Mouse (Mus musculus) forebrain, postnatal 0 days (tissue): ENCODE data around the gene Tob2. TPM values are rescaled to one million over a fixed set of nuclear protein-coding genes. Genes with fewer than 3 reads are reported as not detected.

Experiments
- ATAC-seq: fragments of 200-750 bp; cut with Nextera tagmentation; 2 replicates; pipeline ENCODE4 v1.8.0; 2017; ENCODE audit warnings: mild to moderate bottlenecking, moderate library complexity
- DNase-seq: peaks from one replicate; pipeline ENCODE4 v3.0.0-alpha.2; 2015
- H3K27ac ChIP-seq: fragments of 300-500 bp; sonication (generic); 2 replicates; pipeline ENCODE4 v1.5.1; 2014; ENCODE audit warnings: low read depth, mild to moderate bottlenecking, antibody characterized with exemption, low read length, moderate library complexity, mixed read lengths
- H3K27me3 ChIP-seq: fragments of 300-500 bp; sonication (generic); 2 replicates; pipeline ENCODE4 v1.6.1; 2014; ENCODE audit warnings: mild to moderate bottlenecking, low read length, mixed read lengths; ENCODE audit not compliant: insufficient read depth
- H3K36me3 ChIP-seq: fragments of 300-500 bp; sonication (generic); 2 replicates; pipeline ENCODE4 v1.6.1; 2014; ENCODE audit warnings: mild to moderate bottlenecking, moderate library complexity; ENCODE audit not compliant: insufficient read depth
- H3K4me1 ChIP-seq: fragments of 300-500 bp; sonication (generic); 2 replicates; pipeline ENCODE4 v1.6.1; 2014; ENCODE audit warnings: antibody characterized with exemption; ENCODE audit not compliant: insufficient read depth
- H3K4me2 ChIP-seq: fragments of 300-500 bp; sonication (generic); 2 replicates; pipeline ENCODE4 v1.6.1; 2014; ENCODE audit warnings: low read depth, mild to moderate bottlenecking, moderate library complexity
- H3K4me3 ChIP-seq: fragments of 300-500 bp; sonication (generic); 2 replicates; pipeline ENCODE4 v1.5.1; 2014; ENCODE audit warnings: low read depth, low read length, mixed read lengths
- H3K9ac ChIP-seq: fragments of 300-500 bp; sonication (generic); 2 replicates; pipeline ENCODE4 v1.6.1; 2014; ENCODE audit warnings: mild to moderate bottlenecking
- H3K9me3 ChIP-seq: fragments of 300-500 bp; sonication (generic); 2 replicates; pipeline ENCODE4 v1.6.1; 2016; ENCODE audit warnings: low read length
- CTCF ChIP-seq: sonication (generic); IDR thresholded peaks from 2 replicates; pipeline ENCODE4 v1.5.1; 2016; ENCODE audit warnings: antibody characterized with exemption, control low read depth, low read depth
- WGBS: fragments of 180-500 bp; shearing (Covaris S2); extraction: QIAGEN DNeasy Blood & Tissue Kit; methylation state at CpG from one replicate; pipeline ENCODE4 v1.1.7; 2014; 5-methylcytosine and 5-hydroxymethylcytosine counted together
- polyA plus RNA-seq: library from polyadenylated mRNA; unstranded; fragments of >200 nt; fragmentation: Nextera tagmentation; extraction: Ambion mirVana; gene quantifications from 2 replicates; pipeline ENCODE4 v1.2.1, GENCODE M21; 2015
- total RNA-seq: library from RNA; depleted of rRNA; stranded (reverse); fragments of >200 nt; gene quantifications from 2 replicates; pipeline ENCODE4 v1.2.3, GENCODE M21; 2014

Gene Tob2
- total and polyA plus RNA-seq, 2 experiments from 2014 or later, result 11.4 to 13.0 TPM

GRCm38 (mm10) chr15:81831136-81831825 lies 27.3 kb downstream of the Tob2 start:
- no peaks in the 10 kb centered on the region; the same call in 1 of the 2 replicates for H3K4me1 ChIP-seq
- H3K36me3 ChIP-seq, result peaks cover 25% of the 10 kb centered on the region
- TF ChIP-seq CTCF, result peak; percentile 95
- ATAC-seq (peak; percentile 87), DNase-seq (peak; percentile 84)
- WGBS, result 17% methylated on average over 24 of the region's 24 CpGs
- H3K4me2 ChIP-seq, result no peak overlapping the region
- no peaks in the 10 kb centered on the region for H3K27me3 ChIP-seq
- no peaks in the 10 kb centered on the region for H3K9me3 ChIP-seq
- H3K4me3 ChIP-seq, result no peak overlapping the region
- H3K9ac ChIP-seq, result peak overlapping the region; percentile 18; the same call in 1 of the 2 replicates
- no peak overlapping the region for H3K27ac ChIP-seq

- no peak for DNase-seq
- 88% methylated on average over 4 of the region's 4 CpGs for WGBS
These were observed 28.1 kb downstream of the Tob2 start for GRCm38 (mm10) chr15:81830530-81830929.

GRCm38 (mm10) chr15:81829208-81829580 lies 29.4 kb downstream of the Tob2 start:
- Histone ChIP-seq H3K36me3 (peaks cover 45% of the 10 kb centered on the region), H3K27ac (no peak overlapping the region), H3K9ac (no peak overlapping the region), H3K4me1 (no peaks in the 10 kb centered on the region), H3K9me3 (no peaks in the 10 kb centered on the region), H3K4me3 (no peak overlapping the region), H3K4me2 (no peak overlapping the region), H3K27me3 (no peaks in the 10 kb centered on the region)
- no peak for ATAC-seq
- WGBS, result 62% methylated on average over 2 of the region's 2 CpGs
- no peak for DNase-seq
- TF ChIP-seq CTCF, result no peak

More at GRCm38 (mm10) chr15:81830530-81830929, 28.1 kb downstream of the Tob2 start:
- H3K4me2 ChIP-seq, result no peak overlapping the region
- ATAC-seq, result no peak
- no peak overlapping the region for H3K27ac ChIP-seq
- H3K9ac ChIP-seq, result no peak overlapping the region
- H3K4me3 ChIP-seq, result no peak overlapping the region
- H3K9me3 ChIP-seq, result no peaks in the 10 kb centered on the region
- H3K27me3 ChIP-seq, result no peaks in the 10 kb centered on the region
- no peaks in the 10 kb centered on the region for H3K4me1 ChIP-seq
- no peak for TF ChIP-seq CTCF
- peaks cover 32% of the 10 kb centered on the region for H3K36me3 ChIP-seq

- no peak overlapping the region for H3K4me2 ChIP-seq
- no peak overlapping the region for H3K27ac ChIP-seq
- H3K9me3 ChIP-seq, result no peaks in the 10 kb centered on the region
- 88% methylated on average over 7 of the region's 7 CpGs for WGBS
- ATAC-seq, result no peak
- H3K4me1 ChIP-seq, result no peaks in the 10 kb centered on the region
- H3K4me3 ChIP-seq, result no peak overlapping the region
- no peaks in the 10 kb centered on the region for H3K27me3 ChIP-seq
- H3K36me3 ChIP-seq, result peaks cover 51% of the 10 kb centered on the region
- TF ChIP-seq CTCF, result no peak
- no peak overlapping the region for H3K9ac ChIP-seq
- DNase-seq, result no peak
These were observed 30.0 kb downstream of the Tob2 start for GRCm38 (mm10) chr15:81828426-81829207.

- 79% methylated on average over 3 of the region's 3 CpGs for WGBS
- DNase-seq (no peak), ATAC-seq (no peak)
- Histone ChIP-seq H3K4me1 (no peaks in the 10 kb centered on the region), H3K4me3 (no peak overlapping the region), H3K9me3 (no peaks in the 10 kb centered on the region), H3K4me2 (no peak overlapping the region), H3K9ac (no peak overlapping the region), H3K36me3 (peaks cover 84% of the 10 kb centered on the region), H3K27me3 (no peaks in the 10 kb centered on the region), H3K27ac (no peak overlapping the region)
- no peak for TF ChIP-seq CTCF
These were observed 33.8 kb downstream of the Tob2 start for GRCm38 (mm10) chr15:81824832-81825231.

GRCm38 (mm10) chr15:81822631-81823030 lies 36.0 kb downstream of the Tob2 start:
- no peaks in the 10 kb centered on the region for H3K9me3 ChIP-seq
- DNase-seq (no peak), ATAC-seq (no peak)
- H3K36me3 ChIP-seq, result peaks cover 89% of the 10 kb centered on the region
- H3K4me3 ChIP-seq, result no peak overlapping the region
- H3K4me2 ChIP-seq, result no peak overlapping the region
- 91% methylated on average over 3 of the region's 3 CpGs for WGBS
- H3K27me3 ChIP-seq, result no peaks in the 10 kb centered on the region
- no peak overlapping the region for H3K9ac ChIP-seq
- H3K27ac ChIP-seq, result no peak overlapping the region
- H3K4me1 ChIP-seq, result no peaks in the 10 kb centered on the region
- no peak for TF ChIP-seq CTCF

GRCm38 (mm10) chr15:81818404-81818803 lies 40.2 kb downstream of the Tob2 start:
- H3K9ac ChIP-seq, result no peak overlapping the region
- 87% methylated on average over 3 of the region's 3 CpGs for WGBS
- DNase-seq (no peak), ATAC-seq (no peak)
- TF ChIP-seq CTCF, result no peak
- H3K4me1 ChIP-seq, result no peaks in the 10 kb centered on the region
- no peak overlapping the region for H3K27ac ChIP-seq
- no peaks in the 10 kb centered on the region for H3K9me3 ChIP-seq
- no peak overlapping the region for H3K4me2 ChIP-seq
- H3K27me3 ChIP-seq, result no peaks in the 10 kb centered on the region
- H3K36me3 ChIP-seq, result peaks cover 77% of the 10 kb centered on the region
- H3K4me3 ChIP-seq, result no peak overlapping the region
